Mouse (Mus musculus): ENCODE results near the gene Rpl23a.
"Not testable (repeated sequence)": the region's sequence is repeated elsewhere in the genome, so short reads cannot be mapped to it uniquely, and the experiment has no call there.

Gene Rpl23a

GRCm38 (mm10) chr11:78146707-78147543 is 36.5 kb downstream of the Rpl23a start:
- no peak for DNase-seq (ENCODE audit: low read depth in 2 of 2, low spot score in 2 of 2)

GRCm38 (mm10) chr11:78146168-78146567 is 37.2 kb downstream of the Rpl23a start:
- DNase-seq (ENCODE audit: low read depth in 2 of 2, low spot score in 2 of 2) = no peak

GRCm38 (mm10) chr11:78143520-78143919 is 39.9 kb downstream of the Rpl23a start:
- no peak for DNase-seq (ENCODE audit: low read depth in 2 of 2, low spot score in 2 of 2)

GRCm38 (mm10) chr11:78140665-78141064 is 42.7 kb downstream of the Rpl23a start:
- DNase-seq (ENCODE audit: low read depth in 2 of 2, low spot score in 2 of 2) = no peak

GRCm38 (mm10) chr11:78138023-78138422 is 45.4 kb downstream of the Rpl23a start:
- no peak for DNase-seq (ENCODE audit: low read depth in 2 of 2, low spot score in 2 of 2)

GRCm38 (mm10) chr11:78137584-78137983 is 45.8 kb downstream of the Rpl23a start:
- no peak for DNase-seq (ENCODE audit: low read depth in 2 of 2, low spot score in 2 of 2)

GRCm38 (mm10) chr11:78136132-78136531 is 47.3 kb downstream of the Rpl23a start:
- DNase-seq (ENCODE audit: low read depth in 2 of 2, low spot score in 2 of 2) = no peak

- DNase-seq (ENCODE audit: low read depth in 2 of 2, low spot score in 2 of 2) = not testable (repeated sequence)
These were observed 48.1 kb downstream of the Rpl23a start for GRCm38 (mm10) chr11:78135314-78135713.

GRCm38 (mm10) chr11:78134344-78134743 is 49.0 kb downstream of the Rpl23a start:
- DNase-seq (ENCODE audit: low read depth in 2 of 2, low spot score in 2 of 2) = no peak

- DNase-seq (ENCODE audit: low read depth in 2 of 2, low spot score in 2 of 2) = no peak
These were observed 49.5 kb downstream of the Rpl23a start for GRCm38 (mm10) chr11:78133915-78134314.
